Mouse (Mus musculus) adrenal gland, postnatal 4 days (tissue): ENCODE measurements around the gene Nos1. TPM values are rescaled to one million over a fixed set of nuclear protein-coding genes. Genes with fewer than 3 reads are reported as not detected.

ENCODE experiments used
- DNase-seq, 2 experiments: peaks; one replicate each; pipeline ENCODE4 v3.0.0; 2021 to 2022; ENCODE audit warnings: low spot score in 2 of 2, mixed read lengths in 2 of 2
- total RNA-seq, 2 experiments: library from RNA; stranded (reverse); gene quantifications; 2 replicates each; pipeline ENCODE4 v1.2.3; 2021

The Nos1 gene
- total RNA-seq, 2 experiments from 2014 or later, result 1.1 to 1.3 TPM

- no peak for DNase-seq
Measured at GRCm38 (mm10) chr5:117995911-117996310, 215.1 kb downstream of the Nos1 start.

DNA sequence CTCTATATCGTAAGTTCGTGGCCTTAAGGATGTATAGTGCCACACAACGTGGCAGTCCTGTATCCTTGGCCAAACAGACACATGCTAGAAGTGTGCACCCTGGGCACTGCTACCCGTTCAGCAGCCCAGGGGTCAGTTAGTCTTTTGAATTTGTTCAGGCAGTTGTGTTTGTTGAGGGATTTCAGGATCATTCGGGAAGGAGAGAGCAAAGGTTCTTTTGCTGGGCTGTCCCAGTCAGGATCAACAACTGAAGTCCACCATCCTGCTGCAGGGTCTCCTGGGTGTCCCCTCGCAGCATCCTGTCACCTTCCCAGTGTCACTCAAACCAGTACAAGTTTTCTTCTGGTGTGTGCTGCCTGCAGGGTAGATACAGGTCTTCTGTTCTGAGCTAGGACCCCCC, 215.7 kb downstream of the Nos1 start:
- no peak for DNase-seq

DNA sequence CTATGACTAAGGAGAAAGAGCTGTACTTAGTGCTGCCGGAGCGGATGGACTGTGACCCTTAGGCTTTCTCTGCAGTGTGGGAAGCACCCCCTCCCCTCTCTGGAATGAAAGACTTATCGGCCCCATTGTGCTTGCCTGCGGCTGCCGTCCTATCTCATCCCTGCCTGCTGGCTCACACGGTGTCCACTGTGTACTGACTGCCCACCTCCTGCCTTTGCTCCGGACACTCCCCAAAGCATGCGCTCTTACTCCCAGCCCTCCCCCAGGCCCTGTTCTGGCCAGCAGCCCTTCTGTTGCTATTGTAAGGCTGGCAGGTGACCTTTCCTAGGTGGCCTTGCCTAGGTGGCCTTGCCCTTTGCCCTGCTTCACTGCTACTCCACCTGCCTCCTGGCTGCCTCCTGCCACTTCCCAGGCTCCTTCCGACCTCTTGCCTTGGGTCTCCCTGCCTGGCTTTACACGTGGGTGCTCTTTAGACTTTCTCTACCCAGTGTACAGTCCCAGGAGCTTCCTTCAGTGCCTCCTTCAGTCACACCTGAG, 216.7 kb downstream of the Nos1 start:
- DNase-seq, result no peak

- DNase-seq, result no peak
Measured at GRCm38 (mm10) chr5:117999061-117999460, 218.2 kb downstream of the Nos1 start.

GRCm38 (mm10) chr5:117999584-117999983, 218.8 kb downstream of the Nos1 start:
- DNase-seq, result no peak

DNA sequence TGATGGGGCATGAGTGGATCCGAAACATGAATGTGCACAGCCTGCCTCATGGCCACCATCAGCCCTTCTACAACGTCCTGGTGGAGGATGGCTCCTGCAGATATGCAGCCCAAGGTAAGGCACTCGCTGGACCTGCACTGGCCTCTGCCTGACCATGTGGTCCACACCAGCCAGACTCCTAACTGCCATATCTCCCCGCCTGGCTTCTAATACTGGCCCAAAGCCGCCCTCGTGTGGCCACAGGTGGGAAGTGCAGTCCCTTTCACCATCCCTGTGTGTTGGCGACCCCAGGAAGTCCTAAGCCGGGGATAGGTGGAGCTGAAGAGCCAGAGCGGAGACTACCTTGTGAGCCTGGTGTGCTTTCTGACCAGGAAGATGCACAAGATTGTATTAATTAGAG, 221.2 kb downstream of the Nos1 start:
- DNase-seq, result peak in 1 of 2 experiments; percentile 42

GRCm38 (mm10) chr5:118004619-118005018, 223.8 kb downstream of the Nos1 start:
- peak; percentile 42 to 48 for DNase-seq

DNA sequence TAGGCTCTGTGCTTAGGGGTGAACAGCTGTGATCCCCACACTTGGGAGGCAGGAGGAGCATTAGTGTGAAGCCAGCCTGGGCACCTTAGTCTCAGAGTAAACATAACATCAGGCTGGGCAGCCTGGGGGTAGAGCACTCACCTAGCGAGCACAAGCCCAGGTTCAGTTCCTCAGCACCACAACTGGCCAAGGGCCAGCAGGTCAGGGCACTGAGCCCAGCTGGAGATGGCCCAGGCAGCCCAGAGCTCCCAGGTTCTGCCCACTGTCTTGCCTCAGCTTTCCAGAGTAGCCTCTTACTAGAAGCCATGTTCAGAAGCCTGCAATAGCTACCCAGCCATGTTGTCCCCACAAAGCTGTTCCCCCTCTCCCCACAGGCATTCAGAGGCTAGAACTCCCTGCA, 224.9 kb downstream of the Nos1 start:
- no peak for DNase-seq

DNA sequence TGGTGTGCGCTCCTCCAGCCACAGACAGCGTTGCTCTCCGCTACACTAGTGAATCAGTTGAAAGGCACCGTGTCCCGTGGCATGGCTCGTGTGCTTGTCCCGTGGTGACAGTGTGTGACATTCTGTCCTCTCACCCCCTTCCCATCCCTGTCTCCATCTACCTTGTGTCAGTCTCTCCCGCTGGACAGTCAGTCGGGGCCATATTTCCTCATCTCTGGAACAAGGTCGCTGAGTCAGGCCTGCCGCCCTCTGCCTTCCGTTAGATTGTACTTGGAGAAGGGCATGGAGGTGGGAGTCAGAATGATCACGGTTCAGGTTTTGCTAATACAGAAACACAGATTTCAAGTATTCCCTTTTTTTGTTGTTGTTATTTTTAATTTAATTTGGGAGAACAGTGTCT, 227.5 kb downstream of the Nos1 start:
- no peak for DNase-seq

Other genes starting within 250 kb of the Nos1 start
- gene Fbxo21, start 195.7 kb downstream of the Nos1 start, total RNA-seq, result 10 to 100 TPM; 89.3 to 94.4 TPM
- gene Tesc, start 246.7 kb downstream of the Nos1 start, total RNA-seq, result 10 to 100 TPM; 53.7 to 60.8 TPM